Mouse (Mus musculus): ENCODE results near the gene Gm42906.

Gm42906 gene

DNA sequence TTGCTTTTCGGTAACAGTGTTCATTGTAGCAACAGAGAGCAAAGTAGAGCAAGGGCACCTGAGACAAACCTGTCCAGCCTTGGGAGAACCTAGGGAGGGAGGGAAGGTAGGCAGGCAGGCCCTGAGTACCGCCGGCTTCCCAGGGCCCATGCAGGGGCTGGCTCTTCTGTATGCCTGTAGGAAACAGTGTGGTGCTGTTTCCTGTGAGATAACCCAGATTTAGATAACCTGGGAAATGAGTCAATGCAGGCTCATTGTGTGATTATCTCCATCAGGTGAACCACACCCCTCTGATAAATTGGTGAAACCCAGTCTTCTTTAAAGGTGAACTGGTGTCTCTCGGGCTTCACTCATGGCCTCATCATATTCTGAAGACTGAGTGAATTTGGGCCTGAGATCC, 401.9 kb downstream of the Gm42906 start:
- no peak for DNase-seq (ENCODE audit: low read depth, low spot score)

GRCm38 (mm10) chr5:151024483-151024882, 403.5 kb downstream of the Gm42906 start:
- no peak for DNase-seq (ENCODE audit: low read depth, low spot score)

GRCm38 (mm10) chr5:151023461-151023860, 404.5 kb downstream of the Gm42906 start:
- peak; percentile 81 for DNase-seq (ENCODE audit: low read depth, low spot score)

DNA sequence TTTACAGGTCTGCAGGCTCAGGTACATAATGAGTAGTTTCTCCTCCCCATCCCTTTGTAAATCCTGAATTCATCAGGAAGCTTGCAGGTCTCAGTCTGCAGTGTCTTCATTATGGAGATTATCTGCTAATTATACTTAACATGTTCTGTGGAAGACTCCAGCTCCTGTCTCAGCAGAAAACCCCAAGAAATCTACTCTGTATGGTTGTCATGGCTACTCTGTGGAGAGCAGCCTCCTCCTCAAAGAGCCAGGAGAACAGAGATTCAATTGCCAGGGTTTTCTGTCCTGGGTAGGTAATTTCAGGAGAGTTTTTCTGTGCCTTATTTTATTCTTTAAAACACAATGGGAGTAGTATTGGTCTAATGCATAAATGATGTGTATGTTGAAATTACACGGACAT, 405.0 kb downstream of the Gm42906 start:
- no peak for DNase-seq (ENCODE audit: low read depth, low spot score)

GRCm38 (mm10) chr5:151022026-151022425, 405.9 kb downstream of the Gm42906 start:
- no peak for DNase-seq (ENCODE audit: low read depth, low spot score)

DNA sequence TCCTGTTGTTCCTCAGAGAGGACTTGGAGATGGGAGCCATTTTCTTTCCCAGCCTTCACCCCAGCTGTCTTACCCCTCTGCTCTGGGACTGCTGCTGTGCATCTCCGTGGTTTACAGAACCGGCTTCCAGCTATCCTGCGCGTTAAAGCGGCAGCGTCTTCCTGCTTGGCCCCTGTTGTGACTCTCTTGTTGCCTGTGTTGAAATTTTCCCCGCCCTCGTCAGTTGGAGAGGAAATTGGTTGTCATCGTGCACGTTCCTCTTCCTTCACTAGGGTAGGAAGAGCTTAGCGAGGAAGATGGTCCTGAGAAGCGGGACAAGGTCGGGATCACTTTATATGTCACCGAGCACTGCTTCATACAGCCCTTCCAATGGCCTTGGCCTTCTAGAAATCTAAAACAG, 407.1 kb downstream of the Gm42906 start:
- peak; percentile 7 for DNase-seq (ENCODE audit: low read depth, low spot score)

GRCm38 (mm10) chr5:151020031-151020820, 407.7 kb downstream of the Gm42906 start:
- no peak for DNase-seq (ENCODE audit: low read depth, low spot score)

DNA sequence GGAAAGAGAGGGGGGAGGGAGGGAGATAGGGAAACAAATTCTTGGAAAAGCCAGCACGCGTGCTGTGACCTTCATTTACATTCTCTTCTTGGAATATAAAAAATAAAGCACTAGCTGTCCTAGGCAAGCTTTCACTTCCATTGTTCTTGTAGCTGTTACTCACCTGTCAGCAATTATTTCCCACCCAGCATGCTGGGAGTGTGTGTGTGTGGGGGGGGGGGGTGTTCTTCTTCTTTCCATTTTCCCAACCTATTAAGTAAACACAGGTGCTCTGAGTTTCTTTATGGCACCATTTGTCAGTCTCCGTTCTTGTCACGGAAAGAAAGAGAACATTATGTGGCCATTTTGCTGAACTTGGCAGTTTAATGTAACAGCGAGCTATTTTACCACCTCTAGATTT, 409.0 kb downstream of the Gm42906 start:
- DNase-seq (ENCODE audit: low read depth, low spot score), result no peak

- DNase-seq (ENCODE audit: low read depth, low spot score), result no peak
Measured at GRCm38 (mm10) chr5:151018450-151018849, 409.5 kb downstream of the Gm42906 start.
